Mouse (Mus musculus): ENCODE results near the gene Trib2. TPM values are rescaled to one million over a fixed set of nuclear protein-coding genes. Genes with fewer than 3 reads are reported as not detected.

The Trib2 gene
- polyA plus RNA-seq, 1 experiment from 2014 or later, result 30.8 TPM

DNA sequence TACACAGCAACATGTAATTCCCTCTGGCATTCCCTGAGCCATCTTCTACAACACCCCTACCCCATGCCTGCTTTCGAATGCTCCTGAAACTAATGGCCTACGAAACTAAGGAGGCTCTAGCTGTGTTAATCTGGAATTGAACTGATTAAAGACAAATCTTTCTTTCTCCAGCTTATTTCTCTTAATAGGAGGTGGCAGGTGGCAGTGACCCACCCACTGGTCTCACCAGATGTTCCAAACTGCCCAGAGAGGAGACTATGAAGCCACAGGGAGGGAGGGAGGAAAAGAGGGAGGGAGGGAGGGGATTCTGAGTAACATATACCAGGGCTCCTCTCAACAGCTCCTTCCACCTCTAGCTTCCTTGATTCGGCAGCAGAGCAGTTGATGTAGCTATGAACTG is 20.8 kb downstream of the Trib2 start:
- H3K4me1 ChIP-seq, result peaks cover 29% of the 10 kb centered on the region
- 75% methylated on average over 3 of the region's 3 CpGs for WGBS
- no peak for DNase-seq (ENCODE audit: low spot score)
- H3K27ac ChIP-seq, result no peak overlapping the region
- no peaks in the 10 kb centered on the region for H3K9me3 ChIP-seq
- H3K27me3 ChIP-seq (ENCODE audit: insufficient read depth, poor library complexity, severe bottlenecking), result no peaks in the 10 kb centered on the region
- no peak overlapping the region for H3K4me3 ChIP-seq
- H3K36me3 ChIP-seq, result peaks cover 76% of the 10 kb centered on the region

DNA sequence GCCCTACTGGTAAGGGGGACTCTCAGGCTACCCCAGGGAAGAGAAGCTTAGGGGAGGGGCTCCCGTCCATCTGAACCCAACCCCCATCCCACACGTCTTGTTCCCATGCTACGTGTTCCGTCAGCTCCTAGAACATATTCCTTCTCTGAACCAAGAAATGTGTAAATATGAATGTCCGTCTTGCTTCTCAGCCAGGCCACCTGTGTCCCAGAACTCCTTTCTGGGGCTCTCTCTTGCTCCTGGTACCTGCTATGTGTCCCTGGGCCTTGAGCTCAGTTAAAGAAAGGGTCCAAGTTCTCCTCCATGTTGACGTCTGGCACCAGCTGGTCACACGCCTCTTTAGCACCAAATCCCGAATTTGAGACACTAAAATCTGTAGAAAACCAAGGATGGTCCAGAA is 23.4 kb downstream of the Trib2 start:
- Histone ChIP-seq H3K27ac (no peak overlapping the region), H3K27me3 (ENCODE audit: insufficient read depth, poor library complexity, severe bottlenecking) (no peaks in the 10 kb centered on the region), H3K4me3 (no peak overlapping the region), H3K4me1 (peaks cover 10% of the 10 kb centered on the region), H3K9me3 (no peaks in the 10 kb centered on the region), H3K36me3 (peaks cover 76% of the 10 kb centered on the region)
- WGBS, result 91% methylated on average over 8 of the region's 8 CpGs
- no peak for DNase-seq (ENCODE audit: low spot score)

- H3K27me3 ChIP-seq (ENCODE audit: insufficient read depth, poor library complexity, severe bottlenecking), result no peaks in the 10 kb centered on the region
These were observed 26.5 kb downstream of the Trib2 start for GRCm38 (mm10) chr12:15790181-15790580.

DNA sequence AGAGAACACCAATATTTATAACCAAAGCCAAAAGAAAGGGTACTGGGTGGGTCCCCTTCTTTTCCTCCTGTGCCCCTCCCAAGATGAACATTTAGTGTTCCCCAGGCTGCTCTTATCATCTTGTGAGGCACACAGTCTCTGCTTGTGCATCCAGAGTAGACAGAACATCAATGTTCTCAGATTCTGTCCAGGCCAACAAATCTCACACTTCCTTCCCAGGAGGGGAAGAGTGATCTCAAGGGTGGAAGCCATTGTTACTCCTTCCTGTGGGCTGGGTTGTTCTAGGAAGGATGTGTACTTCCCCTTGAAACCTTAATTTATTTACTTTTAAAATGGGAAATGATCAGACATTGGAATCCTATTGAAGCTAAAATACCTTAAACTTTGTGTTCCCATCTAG is 39.7 kb downstream of the Trib2 start:
- no peaks in the 10 kb centered on the region for H3K27me3 ChIP-seq (ENCODE audit: insufficient read depth, poor library complexity, severe bottlenecking)
- H3K36me3 ChIP-seq, result no peaks in the 10 kb centered on the region
- no peaks in the 10 kb centered on the region for H3K9me3 ChIP-seq
- no peak overlapping the region for H3K4me3 ChIP-seq
- no peak overlapping the region for H3K27ac ChIP-seq
- DNase-seq (ENCODE audit: low spot score), result no peak
- no peaks in the 10 kb centered on the region for H3K4me1 ChIP-seq

More at GRCm38 (mm10) chr12:15790181-15790580, 26.5 kb downstream of the Trib2 start:
- no peak overlapping the region for H3K27ac ChIP-seq
- WGBS, result 80% methylated on average over 2 of the region's 2 CpGs
- H3K36me3 ChIP-seq, result peaks cover 48% of the 10 kb centered on the region
- H3K9me3 ChIP-seq, result no peaks in the 10 kb centered on the region
- no peaks in the 10 kb centered on the region for H3K4me1 ChIP-seq
- DNase-seq (ENCODE audit: low spot score), result no peak
- no peak overlapping the region for H3K4me3 ChIP-seq

GRCm38 (mm10) chr12:15771686-15772085 is 45.0 kb downstream of the Trib2 start:
- Histone ChIP-seq H3K4me1 (no peaks in the 10 kb centered on the region), H3K27me3 (ENCODE audit: insufficient read depth, poor library complexity, severe bottlenecking) (no peaks in the 10 kb centered on the region), H3K4me3 (no peak overlapping the region), H3K27ac (no peak overlapping the region), H3K9me3 (no peaks in the 10 kb centered on the region), H3K36me3 (no peaks in the 10 kb centered on the region)
- 75% methylated on average over 6 of the region's 6 CpGs for WGBS
- DNase-seq (ENCODE audit: low spot score), result no peak

GRCm38 (mm10) chr12:15768536-15768935 is 48.2 kb downstream of the Trib2 start:
- Histone ChIP-seq H3K27me3 (ENCODE audit: insufficient read depth, poor library complexity, severe bottlenecking) (no peaks in the 10 kb centered on the region), H3K4me1 (no peaks in the 10 kb centered on the region; the same call in 1 of the 2 replicates), H3K4me3 (no peak overlapping the region), H3K27ac (no peak overlapping the region), H3K9me3 (no peaks in the 10 kb centered on the region), H3K36me3 (no peaks in the 10 kb centered on the region)
- DNase-seq (ENCODE audit: low spot score), result no peak
- WGBS, result 69% methylated on average over 3 of the region's 3 CpGs

DNA sequence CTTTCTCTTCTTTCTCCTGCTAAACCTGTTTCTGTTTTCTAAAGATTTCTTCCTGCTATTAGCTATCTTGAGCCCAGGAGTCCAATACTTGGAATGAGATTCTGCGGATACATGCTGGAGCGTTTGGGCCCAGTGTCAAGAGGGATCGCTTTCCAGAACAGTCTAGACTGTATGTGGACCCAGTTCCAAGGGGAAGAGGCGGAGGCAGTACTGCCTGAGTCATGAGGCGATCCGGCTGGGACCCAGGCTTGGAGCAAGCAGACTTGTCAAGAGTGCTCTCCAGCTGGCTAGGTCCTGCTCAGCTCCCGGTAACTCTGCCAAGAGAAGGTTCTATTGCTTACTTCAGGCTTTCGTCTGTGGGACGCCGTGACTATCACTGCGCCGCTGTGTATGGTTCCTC is 50.7 kb downstream of the Trib2 start:
- no peaks in the 10 kb centered on the region for H3K36me3 ChIP-seq
- DNase-seq (ENCODE audit: low spot score), result no peak
- no peaks in the 10 kb centered on the region for H3K9me3 ChIP-seq
- no peak overlapping the region for H3K27ac ChIP-seq
- H3K4me1 ChIP-seq, result no peaks in the 10 kb centered on the region; the same call in 1 of the 2 replicates
- H3K27me3 ChIP-seq (ENCODE audit: insufficient read depth, poor library complexity, severe bottlenecking), result no peaks in the 10 kb centered on the region
- 86% methylated on average over 12 of the region's 12 CpGs for WGBS
- no peak overlapping the region for H3K4me3 ChIP-seq

- 26% methylated on average over 1 of the region's 1 CpGs for WGBS
- H3K27ac ChIP-seq, result no peak overlapping the region
- DNase-seq (ENCODE audit: low spot score), result no peak
- no peaks in the 10 kb centered on the region for H3K27me3 ChIP-seq (ENCODE audit: insufficient read depth, poor library complexity, severe bottlenecking)
- no peaks in the 10 kb centered on the region; the same call in 1 of the 2 replicates for H3K4me1 ChIP-seq
- H3K4me3 ChIP-seq, result no peak overlapping the region
- no peaks in the 10 kb centered on the region for H3K9me3 ChIP-seq
- H3K36me3 ChIP-seq, result no peaks in the 10 kb centered on the region
These were observed 51.5 kb downstream of the Trib2 start for GRCm38 (mm10) chr12:15765238-15765637.

- Histone ChIP-seq H3K36me3 (no peaks in the 10 kb centered on the region), H3K4me1 (no peaks in the 10 kb centered on the region; the same call in 1 of the 2 replicates), H3K4me3 (no peak overlapping the region), H3K27ac (no peak overlapping the region), H3K9me3 (no peaks in the 10 kb centered on the region), H3K27me3 (ENCODE audit: insufficient read depth, poor library complexity, severe bottlenecking) (no peaks in the 10 kb centered on the region)
- no peak for DNase-seq (ENCODE audit: low spot score)
- WGBS, result 80% methylated on average over 8 of the region's 8 CpGs
These were observed 55.1 kb downstream of the Trib2 start for GRCm38 (mm10) chr12:15761453-15762116.

- WGBS, result 74% methylated on average over 4 of the region's 4 CpGs
- H3K4me3 ChIP-seq, result no peak overlapping the region
- H3K36me3 ChIP-seq, result no peaks in the 10 kb centered on the region
- no peak for DNase-seq (ENCODE audit: low spot score)
- H3K9me3 ChIP-seq, result no peaks in the 10 kb centered on the region
- no peaks in the 10 kb centered on the region for H3K27me3 ChIP-seq (ENCODE audit: insufficient read depth, poor library complexity, severe bottlenecking)
- no peaks in the 10 kb centered on the region; the same call in 1 of the 2 replicates for H3K4me1 ChIP-seq
- H3K27ac ChIP-seq, result no peak overlapping the region
These were observed 56.0 kb downstream of the Trib2 start for GRCm38 (mm10) chr12:15760684-15761083.

DNA sequence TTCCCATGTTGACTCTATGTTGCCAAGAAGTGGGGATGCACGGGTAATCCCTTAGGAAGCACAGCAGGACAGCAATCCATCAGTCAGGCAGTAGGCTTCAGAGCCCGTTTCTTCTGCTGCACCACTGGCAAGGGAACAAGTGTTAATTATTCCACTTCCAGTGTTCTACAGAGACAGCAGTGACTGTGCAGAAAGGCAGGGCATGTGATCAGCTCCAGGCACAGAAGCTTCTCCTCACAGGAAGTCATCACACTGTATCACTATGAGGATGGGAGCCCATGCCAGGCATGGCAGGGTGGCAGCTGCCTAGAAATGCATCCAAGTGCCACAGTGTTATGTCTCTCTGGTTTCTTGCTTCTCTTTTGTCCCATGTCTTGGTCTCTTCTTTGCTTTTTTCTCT is 57.9 kb downstream of the Trib2 start:
- 47% methylated on average over 2 of the region's 2 CpGs for WGBS
- DNase-seq (ENCODE audit: low spot score), result no peak
- H3K4me3 ChIP-seq, result no peak overlapping the region
- no peaks in the 10 kb centered on the region for H3K4me1 ChIP-seq
- no peaks in the 10 kb centered on the region for H3K36me3 ChIP-seq
- no peak overlapping the region for H3K27ac ChIP-seq
- no peaks in the 10 kb centered on the region for H3K9me3 ChIP-seq
- H3K27me3 ChIP-seq (ENCODE audit: insufficient read depth, poor library complexity, severe bottlenecking), result no peaks in the 10 kb centered on the region

GRCm38 (mm10) chr12:15757351-15757750 is 59.4 kb downstream of the Trib2 start:
- Histone ChIP-seq H3K36me3 (no peaks in the 10 kb centered on the region), H3K27me3 (ENCODE audit: insufficient read depth, poor library complexity, severe bottlenecking) (no peaks in the 10 kb centered on the region), H3K4me3 (no peak overlapping the region), H3K9me3 (no peaks in the 10 kb centered on the region), H3K4me1 (no peaks in the 10 kb centered on the region), H3K27ac (no peak overlapping the region)
- no peak for DNase-seq (ENCODE audit: low spot score)
- WGBS, result 79% methylated on average over 8 of the region's 8 CpGs

- Histone ChIP-seq H3K9me3 (no peaks in the 10 kb centered on the region), H3K4me1 (no peaks in the 10 kb centered on the region), H3K36me3 (no peaks in the 10 kb centered on the region), H3K27me3 (ENCODE audit: insufficient read depth, poor library complexity, severe bottlenecking) (no peaks in the 10 kb centered on the region), H3K4me3 (no peak overlapping the region), H3K27ac (no peak overlapping the region)
- WGBS, result 80% methylated on average over 2 of the region's 2 CpGs
- no peak for DNase-seq (ENCODE audit: low spot score)
These were observed 61.6 kb downstream of the Trib2 start for GRCm38 (mm10) chr12:15755030-15755690.

All from heart, embryonic 10.5 days (tissue).